Mouse (Mus musculus): ENCODE measurements at regions not wholly inside any gene's neighbourhood (a gene's known extent, or its start where the extent isn't known, plus 50 kb on each side); places are given as distances from the start of the nearest gene placed in this dataset.

DNA sequence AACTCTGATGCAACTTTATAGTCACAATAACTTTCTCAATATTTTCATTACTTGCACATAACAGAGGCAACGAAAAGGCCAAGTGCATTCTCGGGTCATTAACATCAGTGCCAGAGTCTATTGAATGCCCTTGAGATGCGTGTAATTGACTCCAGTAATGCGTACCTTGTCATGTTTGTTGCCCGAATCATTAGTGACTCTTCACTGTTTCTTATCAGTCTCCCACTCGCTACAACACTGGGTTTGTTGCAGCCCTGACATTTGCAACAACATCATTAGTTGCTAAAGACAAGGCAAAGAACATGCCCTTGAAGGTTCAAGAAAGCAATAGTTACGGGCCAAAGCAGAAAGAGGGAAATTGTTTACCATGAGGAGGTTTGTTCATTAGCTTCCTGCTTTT, 299.8 kb downstream of the Ostf1 start:
- no peak for TF ChIP-seq CTCF (IDR thresholded peaks at IDR 0.05; ENCODE audit: control insufficient read depth, insufficient read depth, insufficient read length)
- no peak for TF ChIP-seq MAX (IDR thresholded peaks at IDR 0.05)
